Mouse (Mus musculus): ENCODE results near the gene Adcy1. TPM values are rescaled to one million over a fixed set of nuclear protein-coding genes. Genes with fewer than 3 reads are reported as not detected.

Adcy1 gene
- polyA plus RNA-seq, 1 experiment, result 3.7 TPM

GRCm38 (mm10) chr11:7068479-7069235, 5.4 kb downstream of the Adcy1 start:
- no peaks in the 10 kb centered on the region; the same call in 1 of the 2 replicates for H3K4me1 ChIP-seq (ENCODE audit: control insufficient read depth, insufficient read depth, low read length)
- no peaks in the 10 kb centered on the region for H3K27me3 ChIP-seq (replicated peaks; ENCODE audit: control insufficient read depth, insufficient read depth, low read length)
- no peaks in the 10 kb centered on the region for H3K36me3 ChIP-seq (ENCODE audit: control insufficient read depth, insufficient read depth, low read length)
- DNase-seq, result no peak
- TF ChIP-seq POLR2A (IDR thresholded peaks at IDR 0.05; ENCODE audit: low read depth, low read length) (no peak), CTCF (conservative IDR thresholded peaks at IDR 0.05; ENCODE audit: insufficient read depth, insufficient read length, low read depth, low read length) (no peak)
- 86% methylated on average over 12 of the region's 12 CpGs for WGBS
- H3K4me3 ChIP-seq (ENCODE audit: insufficient read depth, low read depth, low read length), result no peak overlapping the region
- H3K27ac ChIP-seq (ENCODE audit: insufficient read depth, low read depth, low read length), result no peak overlapping the region

GRCm38 (mm10) chr11:7069762-7070161, 6.5 kb downstream of the Adcy1 start:
- no peaks in the 10 kb centered on the region for H3K36me3 ChIP-seq (ENCODE audit: control insufficient read depth, insufficient read depth, low read length)
- no peaks in the 10 kb centered on the region for H3K27me3 ChIP-seq (replicated peaks; ENCODE audit: control insufficient read depth, insufficient read depth, low read length)
- no peak overlapping the region for H3K4me3 ChIP-seq (ENCODE audit: insufficient read depth, low read depth, low read length)
- DNase-seq, result no peak
- WGBS, result 85% methylated on average over 4 of the region's 4 CpGs
- no peak for TF ChIP-seq CTCF (conservative IDR thresholded peaks at IDR 0.05; ENCODE audit: insufficient read depth, insufficient read length, low read depth, low read length)
- no peak for TF ChIP-seq POLR2A (IDR thresholded peaks at IDR 0.05; ENCODE audit: low read depth, low read length)
- H3K4me1 ChIP-seq (ENCODE audit: control insufficient read depth, insufficient read depth, low read length), result no peaks in the 10 kb centered on the region
- H3K27ac ChIP-seq (ENCODE audit: insufficient read depth, low read depth, low read length), result no peak overlapping the region

- H3K36me3 ChIP-seq (ENCODE audit: control insufficient read depth, insufficient read depth, low read length), result no peaks in the 10 kb centered on the region
- no peak overlapping the region for H3K27ac ChIP-seq (ENCODE audit: insufficient read depth, low read depth, low read length)
- DNase-seq, result no peak
- no peaks in the 10 kb centered on the region for H3K27me3 ChIP-seq (replicated peaks; ENCODE audit: control insufficient read depth, insufficient read depth, low read length)
- no peak overlapping the region for H3K4me3 ChIP-seq (ENCODE audit: insufficient read depth, low read depth, low read length)
- 28% methylated on average over 6 of the region's 6 CpGs for WGBS
- no peaks in the 10 kb centered on the region for H3K4me1 ChIP-seq (ENCODE audit: control insufficient read depth, insufficient read depth, low read length)
- TF ChIP-seq CTCF (conservative IDR thresholded peaks at IDR 0.05; ENCODE audit: insufficient read depth, insufficient read length, low read depth, low read length) (no peak), POLR2A (IDR thresholded peaks at IDR 0.05; ENCODE audit: low read depth, low read length) (no peak)
Observed at GRCm38 (mm10) chr11:7071617-7072016, 8.3 kb downstream of the Adcy1 start.

GRCm38 (mm10) chr11:7073556-7073955, 10.3 kb downstream of the Adcy1 start:
- H3K4me3 ChIP-seq (ENCODE audit: insufficient read depth, low read depth, low read length), result no peak overlapping the region
- H3K36me3 ChIP-seq (ENCODE audit: control insufficient read depth, insufficient read depth, low read length), result no peaks in the 10 kb centered on the region
- 87% methylated on average over 3 of the region's 3 CpGs for WGBS
- no peaks in the 10 kb centered on the region for H3K4me1 ChIP-seq (ENCODE audit: control insufficient read depth, insufficient read depth, low read length)
- no peak for DNase-seq
- TF ChIP-seq CTCF (conservative IDR thresholded peaks at IDR 0.05; ENCODE audit: insufficient read depth, insufficient read length, low read depth, low read length), result no peak
- TF ChIP-seq POLR2A (IDR thresholded peaks at IDR 0.05; ENCODE audit: low read depth, low read length), result no peak
- no peak overlapping the region for H3K27ac ChIP-seq (ENCODE audit: insufficient read depth, low read depth, low read length)
- no peaks in the 10 kb centered on the region for H3K27me3 ChIP-seq (replicated peaks; ENCODE audit: control insufficient read depth, insufficient read depth, low read length)

GRCm38 (mm10) chr11:7076510-7076909, 13.2 kb downstream of the Adcy1 start:
- 51% methylated on average over 3 of the region's 3 CpGs for whole genome bisulfite sequencing
- TF ChIP-seq CTCF (conservative IDR thresholded peaks at IDR 0.05; ENCODE audit: insufficient read depth, insufficient read length, low read depth, low read length) (no peak), POLR2A (IDR thresholded peaks at IDR 0.05; ENCODE audit: low read depth, low read length) (no peak)
- Histone ChIP-seq H3K27me3 (replicated peaks; ENCODE audit: control insufficient read depth, insufficient read depth, low read length) (no peaks in the 10 kb centered on the region), H3K4me3 (ENCODE audit: insufficient read depth, low read depth, low read length) (no peak overlapping the region), H3K4me1 (ENCODE audit: control insufficient read depth, insufficient read depth, low read length) (no peaks in the 10 kb centered on the region), H3K27ac (ENCODE audit: insufficient read depth, low read depth, low read length) (no peak overlapping the region), H3K36me3 (ENCODE audit: control insufficient read depth, insufficient read depth, low read length) (no peaks in the 10 kb centered on the region)
- DNase-seq, result no peak

- H3K36me3 ChIP-seq (ENCODE audit: control insufficient read depth, insufficient read depth, low read length), result no peaks in the 10 kb centered on the region
- no peaks in the 10 kb centered on the region for H3K4me1 ChIP-seq (ENCODE audit: control insufficient read depth, insufficient read depth, low read length)
- H3K27ac ChIP-seq (ENCODE audit: insufficient read depth, low read depth, low read length), result no peak overlapping the region
- 100% methylated on average over 1 of the region's 1 CpGs for WGBS
- no peak overlapping the region for H3K4me3 ChIP-seq (ENCODE audit: insufficient read depth, low read depth, low read length)
- DNase-seq, result no peak
- H3K27me3 ChIP-seq (replicated peaks; ENCODE audit: control insufficient read depth, insufficient read depth, low read length), result no peaks in the 10 kb centered on the region
- no peak for TF ChIP-seq CTCF (conservative IDR thresholded peaks at IDR 0.05; ENCODE audit: insufficient read depth, insufficient read length, low read depth, low read length)
- no peak for TF ChIP-seq POLR2A (IDR thresholded peaks at IDR 0.05; ENCODE audit: low read depth, low read length)
Observed at GRCm38 (mm10) chr11:7081893-7082292, 18.6 kb downstream of the Adcy1 start.

GRCm38 (mm10) chr11:7083911-7084310, 20.6 kb downstream of the Adcy1 start:
- WGBS, result 94% methylated on average over 1 of the region's 1 CpGs
- Histone ChIP-seq H3K4me1 (ENCODE audit: control insufficient read depth, insufficient read depth, low read length) (no peaks in the 10 kb centered on the region), H3K27ac (ENCODE audit: insufficient read depth, low read depth, low read length) (no peak overlapping the region), H3K4me3 (ENCODE audit: insufficient read depth, low read depth, low read length) (no peak overlapping the region), H3K36me3 (ENCODE audit: control insufficient read depth, insufficient read depth, low read length) (no peaks in the 10 kb centered on the region), H3K27me3 (replicated peaks; ENCODE audit: control insufficient read depth, insufficient read depth, low read length) (no peaks in the 10 kb centered on the region)
- no peak for DNase-seq
- TF ChIP-seq POLR2A (IDR thresholded peaks at IDR 0.05; ENCODE audit: low read depth, low read length) (no peak), CTCF (conservative IDR thresholded peaks at IDR 0.05; ENCODE audit: insufficient read depth, insufficient read length, low read depth, low read length) (no peak)
